Mouse (Mus musculus) left cerebral cortex, adult 2 months (tissue): ENCODE measurements at regions not wholly inside any gene's neighbourhood (a gene's known extent, or its start where the extent isn't known, plus 50 kb on each side); places are given as distances from the start of the nearest gene placed in this dataset.
"Not testable (repeated sequence)": the region's sequence is repeated elsewhere in the genome, so short reads cannot be mapped to it uniquely, and the experiment has no call there.

Experiments used
- DNase-seq, 2 experiments: peaks; one replicate each; pipeline ENCODE4 v3.0.0; 2021 to 2022; ENCODE audit warnings: low spot score in 2 of 2, mixed read lengths in 1 of 2; ENCODE audit errors: extremely low spot score in 1 of 2
- H3K27ac ChIP-seq: fragments of 200-600 bp; 2 replicates; pipeline ENCODE4 v1.8.1; 2022
- H3K4me3 ChIP-seq: fragments of 200-600 bp; 2 replicates; pipeline ENCODE4 v1.8.1; 2022
- CTCF ChIP-seq: fragments of 200-600 bp; IDR thresholded peaks from 2 replicates; pipeline ENCODE4 v1.8.1; 2022; ENCODE audit warnings: antibody characterized with exemption, mild to moderate bottlenecking, moderate library complexity
- intact Hi-C: fragments of 180-260 bp; cut with DNase I; formaldehyde crosslinking; loops from one replicate; pipeline ENCODE4 v1.15.1; 2025

DNA sequence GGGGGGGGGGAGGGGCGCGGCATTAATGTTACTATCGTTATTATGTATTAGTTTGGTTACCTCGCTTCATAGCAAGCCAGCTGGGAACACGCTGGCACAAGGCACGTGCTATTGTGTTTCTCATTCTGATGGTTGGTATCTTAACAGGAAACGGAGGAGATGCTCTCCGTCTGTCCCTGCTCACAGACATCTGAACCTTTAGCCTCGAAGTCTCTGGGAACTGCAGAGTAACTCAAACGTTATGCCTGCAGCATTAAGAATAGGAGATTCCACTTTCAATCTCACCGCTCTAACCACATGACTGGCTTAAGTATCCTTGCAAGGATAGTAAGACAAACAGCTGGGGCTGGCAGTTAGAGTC is 80.0 kb downstream of the Nfkbiz start:
- DNase-seq, result no peak
- H3K27ac ChIP-seq, result no peak overlapping the region
- no peak for TF ChIP-seq CTCF
- intact Hi-C loops, result no loop called here
- H3K4me3 ChIP-seq, result no peak overlapping the region

- Histone ChIP-seq H3K27ac (no peak overlapping the region), H3K4me3 (no peak overlapping the region)
- no peak for TF ChIP-seq CTCF
- intact Hi-C loops, result no loop called here
- no peak for DNase-seq
Measured at GRCm38 (mm10) chr16:55757952-55758706, 80.6 kb downstream of the Nfkbiz start.

DNA sequence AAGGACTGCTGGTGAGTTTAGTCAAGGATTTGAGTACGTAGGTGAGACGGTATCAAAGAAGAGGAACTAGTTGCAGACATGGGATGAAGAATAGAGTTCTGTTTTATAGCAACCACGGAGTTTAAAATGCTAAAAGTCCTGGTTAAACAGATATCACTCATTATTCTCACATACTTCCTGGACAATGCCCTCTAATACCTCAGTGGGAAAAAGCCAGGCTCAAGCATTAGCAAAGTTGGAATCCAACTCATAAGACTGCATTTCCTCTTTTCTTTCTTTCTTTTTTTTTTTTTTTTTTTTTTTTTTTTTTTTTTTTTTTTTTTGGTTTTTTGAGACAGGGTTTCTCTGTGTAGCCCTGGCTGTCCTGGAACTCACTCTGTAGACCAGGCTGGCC is 81.3 kb downstream of the Nfkbiz start:
- H3K4me3 ChIP-seq, H3K27ac ChIP-seq, DNase-seq, intact Hi-C loops: not testable (repeated sequence)

- Histone ChIP-seq H3K27ac (no peak overlapping the region), H3K4me3 (no peak overlapping the region)
- DNase-seq, result no peak
- TF ChIP-seq CTCF, result no peak
- intact Hi-C loops, result no loop called here
Measured at GRCm38 (mm10) chr16:55756764-55757421, 81.8 kb downstream of the Nfkbiz start.

- no peak overlapping the region for H3K27ac ChIP-seq
- TF ChIP-seq CTCF, result no peak
- no peak overlapping the region for H3K4me3 ChIP-seq
- intact Hi-C loops, result no loop called here
- DNase-seq, result no peak
Measured at GRCm38 (mm10) chr16:55755309-55755832, 83.3 kb downstream of the Nfkbiz start.

- no peak for TF ChIP-seq CTCF
Measured at GRCm38 (mm10) chr16:55754092-55754763, 84.5 kb downstream of the Nfkbiz start.

GRCm38 (mm10) chr16:55753380-55753779 is 85.3 kb downstream of the Nfkbiz start:
- intact Hi-C loops, result no loop called here
- no peak for DNase-seq
- no peak for TF ChIP-seq CTCF
- no peak overlapping the region for H3K27ac ChIP-seq
- no peak overlapping the region for H3K4me3 ChIP-seq

More at GRCm38 (mm10) chr16:55754092-55754763, 84.5 kb downstream of the Nfkbiz start:
- DNase-seq, result no peak
- H3K27ac ChIP-seq, result no peak overlapping the region
- no peak overlapping the region for H3K4me3 ChIP-seq
- intact Hi-C loops, result no loop called here

- no peak for DNase-seq
- TF ChIP-seq CTCF, result no peak
- intact Hi-C loops, result no loop called here
- Histone ChIP-seq H3K4me3 (no peak overlapping the region), H3K27ac (no peak overlapping the region)
Measured at GRCm38 (mm10) chr16:55747250-55747649, 91.4 kb downstream of the Nfkbiz start.

DNA sequence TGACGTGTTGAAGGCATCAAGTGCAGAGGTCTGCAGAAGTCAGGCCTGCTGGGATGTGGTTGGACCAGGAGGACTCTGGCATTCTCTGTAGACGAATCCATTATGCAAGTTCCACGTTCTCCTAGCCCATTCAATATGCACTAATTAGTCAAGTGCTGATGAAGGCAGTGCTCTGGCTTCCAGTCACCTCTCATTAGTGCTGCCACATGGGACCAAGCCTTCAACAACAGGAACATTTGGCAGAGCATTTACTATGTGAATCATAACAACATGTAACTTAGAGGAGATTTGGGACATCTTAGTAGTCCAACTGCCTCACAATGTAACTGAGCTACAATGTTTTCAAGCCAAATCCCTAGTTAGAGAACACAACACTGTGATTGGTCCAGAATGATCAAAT is 92.5 kb downstream of the Nfkbiz start:
- no peak for DNase-seq
- H3K4me3 ChIP-seq, result no peak overlapping the region
- TF ChIP-seq CTCF, result no peak
- intact Hi-C loops, result no loop called here
- H3K27ac ChIP-seq, result no peak overlapping the region

GRCm38 (mm10) chr16:55745094-55745493 is 93.6 kb downstream of the Nfkbiz start:
- Histone ChIP-seq H3K4me3 (no peak overlapping the region), H3K27ac (no peak overlapping the region)
- TF ChIP-seq CTCF, result no peak
- DNase-seq, result no peak
- intact Hi-C loops, result no loop called here

DNA sequence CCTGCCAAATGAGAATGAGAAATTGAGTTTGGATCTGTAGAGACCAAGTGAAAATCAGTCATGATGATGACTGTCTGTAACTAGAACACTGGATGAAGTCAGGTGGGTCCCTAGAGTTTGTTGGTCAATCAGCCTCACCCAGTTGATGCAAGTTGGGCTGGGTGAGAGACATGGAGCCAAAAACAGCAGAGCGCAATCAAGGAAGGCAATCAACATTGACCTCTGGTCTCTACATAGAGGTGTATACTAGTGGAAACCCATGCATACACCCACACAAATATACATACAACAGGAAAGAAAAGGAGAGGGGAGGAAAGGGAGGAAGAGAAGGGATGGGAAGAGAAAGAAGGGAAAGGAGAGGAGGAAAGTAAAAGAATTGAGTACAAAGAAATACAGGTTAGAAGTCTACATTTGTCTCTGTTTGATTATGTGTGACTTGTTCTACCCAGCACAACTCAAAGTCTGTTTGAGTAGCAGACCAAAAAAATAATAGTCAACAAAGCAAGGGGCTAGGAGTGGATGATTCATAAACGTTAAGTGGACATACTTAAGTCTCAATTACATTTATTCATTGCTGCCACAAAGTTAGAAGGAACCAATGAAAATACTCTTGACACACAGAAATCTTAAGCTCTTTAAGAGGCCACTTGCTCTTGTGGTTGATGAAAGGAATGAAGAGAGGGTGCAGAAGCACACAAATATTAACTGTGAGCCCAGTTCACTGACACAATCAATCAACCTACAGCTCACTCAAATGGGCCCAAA is 97.4 kb downstream of the Nfkbiz start:
- no peak for TF ChIP-seq CTCF
- no peak for DNase-seq
- Histone ChIP-seq H3K4me3 (no peak overlapping the region), H3K27ac (no peak overlapping the region)
- intact Hi-C loops, result no loop called here

- intact Hi-C loops, result no loop called here
- Histone ChIP-seq H3K27ac (no peak overlapping the region), H3K4me3 (no peak overlapping the region)
- TF ChIP-seq CTCF, result no peak
- no peak for DNase-seq
Measured at GRCm38 (mm10) chr16:55738741-55739140, 100.0 kb downstream of the Nfkbiz start.
